Mouse (Mus musculus): ENCODE data around the gene Mgarp.

DNA sequence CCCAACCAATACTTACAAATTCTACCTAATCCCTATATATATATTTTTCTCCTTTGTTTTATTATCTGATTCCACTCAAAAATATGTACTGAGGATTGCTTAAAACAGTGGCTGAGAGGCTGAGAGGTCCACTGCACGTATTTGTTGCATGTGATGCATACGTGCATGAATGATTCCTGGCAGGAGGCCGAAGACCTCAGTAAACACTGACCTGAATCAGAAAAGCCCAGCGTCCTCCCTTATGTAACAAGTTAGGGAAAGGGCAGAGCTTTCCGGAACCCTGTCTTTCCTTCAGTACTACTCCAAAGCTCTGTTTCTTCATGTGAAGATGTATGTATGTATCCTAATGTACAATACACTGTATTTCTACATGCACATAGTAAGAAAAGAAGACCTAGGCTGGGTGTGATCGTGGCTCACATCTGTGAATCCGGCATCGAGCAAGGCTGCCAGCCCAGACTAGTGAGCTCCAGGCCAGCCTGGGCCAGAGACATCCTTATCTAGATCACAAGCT lies 8.6 kb downstream of the Mgarp start:
- TF ChIP-seq POLR2A (IDR thresholded peaks at IDR 0.05; ENCODE audit: borderline replicate concordance, extremely low read depth, insufficient read depth, insufficient read length, poor library complexity, severe bottlenecking), result no peak
- no peak for TF ChIP-seq CTCF (IDR thresholded peaks at IDR 0.05; ENCODE audit: borderline replicate concordance, extremely low read depth, insufficient read depth, insufficient read length)

Measured in brain, embryonic 14.5 days (tissue).